Mouse (Mus musculus) layer of hippocampus, adult 9-11 months (tissue): ENCODE measurements around the gene Ccdc102a.
A peak's percentile ranks its signal among the peaks of the same experiment; 100 is the strongest.

Source experiments
- DNase-seq: peaks from one replicate; pipeline ENCODE4 v3.0.0; 2022

The Ccdc102a gene

DNA sequence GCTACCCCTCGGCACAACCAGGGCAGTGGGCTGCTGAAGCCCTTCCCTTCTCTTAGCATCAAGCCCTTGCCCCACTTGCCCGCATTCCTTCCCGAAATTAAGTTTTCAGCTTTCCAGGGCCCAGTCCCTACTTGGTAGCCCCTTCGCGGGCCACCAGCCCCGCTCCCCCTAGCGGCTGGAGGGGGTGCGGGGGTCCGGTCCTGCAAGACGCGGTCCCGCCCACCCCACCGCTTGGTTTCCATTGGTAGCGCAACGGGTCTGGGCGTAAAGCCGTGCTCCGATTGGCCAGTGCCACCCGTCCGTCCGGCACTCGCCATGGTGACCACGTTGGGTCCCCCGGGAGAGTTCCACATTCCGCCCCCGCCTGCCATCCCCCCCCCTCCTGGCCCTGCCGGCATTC is 546 bp downstream of the Ccdc102a start:
- DNase-seq: peak; percentile 86

GRCm38 (mm10) chr8:94916960-94917324 is 956 bp downstream of the Ccdc102a start:
- no peak for DNase-seq

DNA sequence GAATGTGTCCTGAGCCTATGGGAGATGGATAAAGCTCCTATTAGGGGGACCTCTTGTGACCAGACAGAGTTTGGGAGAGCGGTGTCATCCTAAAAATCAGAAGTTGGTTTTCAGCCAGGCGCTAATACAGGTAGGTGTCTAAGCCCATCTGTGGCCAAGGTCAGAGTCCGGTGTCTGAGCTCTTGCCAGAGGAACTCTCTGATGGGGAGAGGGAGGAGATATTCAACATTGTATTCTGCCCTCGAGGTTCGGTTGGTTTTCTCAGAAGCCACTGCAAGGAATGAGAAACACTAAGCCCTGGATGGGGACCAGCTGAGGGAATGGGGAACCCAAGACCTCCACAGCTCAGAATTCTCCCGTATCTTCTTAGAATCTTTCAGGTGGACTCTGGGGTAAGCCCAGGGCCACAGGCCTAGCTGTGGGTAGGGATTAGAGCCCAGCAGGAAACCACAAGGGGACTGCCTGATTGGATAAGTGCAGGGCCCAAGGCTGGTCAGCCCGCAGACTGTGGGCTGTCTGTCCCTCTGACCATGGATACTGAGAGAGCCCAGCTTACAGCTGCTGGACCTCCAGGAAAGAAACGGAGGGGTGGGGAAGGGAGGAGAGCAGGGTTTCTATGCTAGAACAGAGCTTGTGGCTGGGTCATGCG is 1.5 kb downstream of the Ccdc102a start:
- DNase-seq: no peak

DNA sequence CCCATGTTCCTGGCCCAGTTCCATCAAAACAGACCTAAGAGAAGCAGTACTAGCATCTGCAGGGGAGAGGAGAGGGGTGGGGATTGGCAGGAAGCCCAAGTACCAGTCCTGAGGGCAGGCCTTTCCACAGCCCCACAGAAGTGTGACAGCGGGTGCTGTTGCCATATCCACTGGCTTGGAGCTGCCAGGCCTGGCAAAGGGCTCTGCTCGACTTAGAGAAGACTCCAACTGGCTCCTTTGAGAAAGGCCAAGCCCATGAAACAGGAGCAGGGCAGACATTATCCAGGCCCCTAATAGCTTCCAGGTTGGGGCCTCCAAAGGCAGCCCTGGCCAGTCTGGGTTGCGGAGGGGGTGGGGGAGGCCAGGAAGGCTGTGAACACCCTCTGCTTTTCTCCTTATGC is 3.2 kb downstream of the Ccdc102a start:
- DNase-seq: no peak

DNA sequence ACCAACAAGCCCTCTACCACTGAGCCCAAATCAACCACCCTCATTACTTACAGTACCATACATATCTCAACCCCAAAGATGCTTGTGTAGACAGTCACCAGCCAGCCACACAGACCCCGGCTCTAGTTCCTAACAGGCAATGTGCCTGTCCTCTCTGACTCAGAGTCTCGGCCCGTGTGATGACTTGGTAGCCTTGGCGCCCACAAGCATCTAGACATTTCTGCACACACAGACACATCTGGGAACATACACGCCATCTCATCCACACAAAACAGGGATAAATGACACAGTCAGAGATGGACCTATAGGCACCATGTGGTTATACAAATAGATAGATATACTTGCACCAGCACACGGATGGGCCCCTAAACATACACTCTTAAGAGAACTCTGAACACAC is 3.6 kb downstream of the Ccdc102a start:
- DNase-seq: no peak

GRCm38 (mm10) chr8:94913061-94913660 is 4.7 kb downstream of the Ccdc102a start:
- DNase-seq: no peak

- no peak for DNase-seq
Measured at GRCm38 (mm10) chr8:94908847-94909246, 9.1 kb downstream of the Ccdc102a start.

GRCm38 (mm10) chr8:94907591-94908300 is 10.2 kb downstream of the Ccdc102a start:
- no peak for DNase-seq

DNA sequence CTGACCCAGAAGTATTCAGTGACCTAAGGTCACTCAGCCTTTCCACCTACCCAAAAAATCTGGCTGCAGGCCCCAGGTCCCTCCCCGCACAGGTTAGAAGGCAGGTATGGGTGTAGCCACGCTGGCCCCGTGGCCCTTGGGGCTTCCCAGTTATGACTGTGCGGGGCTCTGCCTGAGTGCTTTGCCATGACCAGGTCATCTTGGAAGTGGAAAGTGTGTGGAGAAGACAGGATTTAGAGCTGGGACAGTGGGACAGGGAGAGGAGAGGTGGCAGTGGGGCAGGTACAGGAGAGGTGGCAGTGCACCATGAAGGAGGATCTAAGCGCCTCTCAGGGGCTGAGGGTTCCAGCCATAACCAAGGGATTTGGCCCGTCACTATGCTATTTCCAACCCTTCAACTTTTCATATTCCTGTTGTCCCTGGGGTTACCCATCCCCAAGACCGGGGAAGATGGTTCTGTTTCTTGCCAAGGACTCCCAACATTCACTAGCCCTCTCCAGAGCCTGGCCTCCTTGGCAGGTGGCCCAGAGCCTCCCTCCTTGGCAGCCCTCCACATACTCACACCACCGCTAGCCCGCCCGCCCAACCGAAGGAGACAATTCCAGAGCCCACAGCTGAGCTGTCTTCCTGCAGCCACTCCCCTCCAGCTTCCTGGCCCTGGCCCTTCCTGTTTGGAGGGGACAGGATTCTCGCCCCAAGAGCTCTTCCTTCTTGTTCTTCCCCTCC is 13.3 kb downstream of the Ccdc102a start:
- no peak for DNase-seq

GRCm38 (mm10) chr8:94903709-94904108 is 14.2 kb downstream of the Ccdc102a start:
- DNase-seq: no peak

GRCm38 (mm10) chr8:94901031-94901430 is 16.9 kb downstream of the Ccdc102a start:
- DNase-seq: no peak

- DNase-seq: no peak
Measured at GRCm38 (mm10) chr8:94900617-94901016, 17.3 kb downstream of the Ccdc102a start.

DNA sequence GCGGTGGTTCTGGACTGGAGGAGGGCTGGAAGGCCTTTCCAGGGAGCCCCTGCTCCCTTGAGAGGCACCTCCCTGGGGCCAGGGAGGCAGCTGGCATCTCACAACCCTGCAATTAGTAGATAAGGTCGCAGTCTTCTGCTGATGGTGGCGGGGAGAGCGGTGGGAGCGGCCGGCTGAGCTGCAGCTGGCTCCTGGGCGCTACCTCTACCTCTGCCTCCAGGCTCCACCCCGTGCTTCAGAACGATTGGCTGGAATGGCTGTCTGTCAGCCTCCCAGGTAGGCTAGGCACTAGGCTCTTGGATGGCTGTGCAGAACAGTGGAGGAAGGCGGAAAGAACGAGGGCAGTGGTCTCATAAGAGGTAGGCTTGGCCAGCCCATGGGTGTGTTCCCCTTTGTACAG is 18.6 kb downstream of the Ccdc102a start:
- DNase-seq: no peak

- no peak for DNase-seq
Measured at GRCm38 (mm10) chr8:94892917-94893316, 25.0 kb downstream of the Ccdc102a start.

DNA sequence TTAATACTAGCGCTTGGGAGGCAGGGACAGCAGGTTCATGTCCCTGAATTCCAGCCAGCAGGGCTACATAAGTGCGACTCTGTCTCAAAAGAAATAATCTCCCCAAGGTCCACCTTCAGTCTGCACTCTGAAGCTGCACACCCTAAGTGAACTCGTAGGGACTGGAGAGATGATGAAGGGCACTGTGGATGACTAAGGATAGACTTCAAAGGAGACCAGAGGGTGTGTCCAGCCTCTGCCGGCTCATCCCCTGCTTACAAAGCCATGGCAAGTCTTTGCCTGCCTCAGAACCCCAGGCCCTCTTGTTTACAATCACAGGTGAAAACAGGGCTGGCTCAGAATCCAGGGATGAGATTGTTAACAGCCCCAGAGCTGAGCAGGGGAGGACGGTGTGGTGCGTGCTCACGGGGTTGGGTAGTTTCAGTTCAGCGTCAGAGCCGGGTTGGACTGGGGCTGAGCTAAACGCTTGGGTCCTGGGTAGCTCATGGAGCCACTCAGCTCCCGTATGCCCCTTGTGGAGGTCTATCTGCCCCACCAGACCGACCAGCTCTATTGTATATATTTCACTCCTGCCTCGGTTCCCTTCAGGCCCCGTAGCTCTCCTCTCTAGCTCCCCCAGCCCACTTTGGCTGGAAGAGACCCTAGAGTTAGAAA is 29.4 kb downstream of the Ccdc102a start:
- DNase-seq: no peak

DNA sequence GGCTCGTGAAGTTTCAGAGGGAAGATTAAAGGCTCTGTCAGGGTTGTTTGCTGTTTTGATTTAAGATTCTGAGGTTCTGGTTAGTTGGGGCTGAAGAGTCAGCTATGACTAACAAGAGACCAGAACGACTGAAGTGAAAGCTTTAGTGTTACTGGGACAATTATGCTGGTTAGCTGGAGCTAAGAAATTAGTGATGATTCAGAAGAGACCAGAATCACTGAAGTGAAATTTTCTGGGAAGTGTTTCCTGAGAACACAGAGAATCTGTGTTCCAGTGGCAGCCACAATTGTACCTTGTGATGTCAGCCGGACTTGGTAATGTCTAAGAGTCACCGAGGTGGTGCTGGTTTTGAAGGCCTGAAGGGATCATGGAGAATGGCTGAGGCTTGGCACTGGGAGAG is 37.2 kb downstream of the Ccdc102a start:
- no peak for DNase-seq

DNA sequence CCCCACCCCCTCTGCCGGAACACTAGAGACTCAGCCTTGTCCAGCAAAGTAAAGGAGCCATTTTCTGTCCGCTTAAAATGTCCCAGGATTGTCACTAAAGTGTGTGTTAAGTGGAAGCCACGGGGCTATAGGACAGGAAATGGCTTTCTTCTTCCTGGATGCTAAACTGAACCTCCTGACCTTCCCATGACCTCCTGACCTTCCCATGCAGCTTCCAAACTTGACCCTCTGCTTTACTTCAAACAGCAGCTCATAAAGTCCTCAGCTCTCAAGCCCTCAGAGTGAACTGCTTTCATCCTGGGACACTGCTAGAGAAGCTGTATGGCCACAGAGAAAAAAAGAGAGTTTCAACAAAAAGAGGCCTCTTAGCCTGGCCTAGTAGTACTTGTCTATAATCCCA is 41.1 kb downstream of the Ccdc102a start:
- DNase-seq: no peak

GRCm38 (mm10) chr8:94876197-94876730 is 41.6 kb downstream of the Ccdc102a start, which contains the start of gene Dok4:
TSS of gene Dok4 (minus strand) at chr8:94876330.
- peak; percentile 45 for DNase-seq

DNA sequence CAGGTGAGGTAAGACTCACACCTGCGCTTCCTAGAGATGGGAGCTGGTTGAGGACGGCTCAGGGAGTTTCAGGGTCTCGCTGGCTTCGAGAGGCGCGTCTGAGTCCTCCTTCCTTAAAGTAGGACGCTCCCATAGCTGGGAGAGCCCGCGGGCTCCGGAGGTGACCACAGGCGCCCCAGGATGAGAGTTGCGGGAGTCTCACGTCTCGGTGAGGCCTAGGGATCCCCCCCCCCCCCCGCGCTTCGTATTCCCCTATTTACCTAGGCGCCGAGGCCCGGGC is 42.1 kb downstream of the Ccdc102a start:
- no peak for DNase-seq

- DNase-seq: no peak
Measured at GRCm38 (mm10) chr8:94875096-94875870, 42.6 kb downstream of the Ccdc102a start.

- peak; percentile 46 for DNase-seq
Measured at GRCm38 (mm10) chr8:94874358-94874757, 43.5 kb downstream of the Ccdc102a start.

DNA sequence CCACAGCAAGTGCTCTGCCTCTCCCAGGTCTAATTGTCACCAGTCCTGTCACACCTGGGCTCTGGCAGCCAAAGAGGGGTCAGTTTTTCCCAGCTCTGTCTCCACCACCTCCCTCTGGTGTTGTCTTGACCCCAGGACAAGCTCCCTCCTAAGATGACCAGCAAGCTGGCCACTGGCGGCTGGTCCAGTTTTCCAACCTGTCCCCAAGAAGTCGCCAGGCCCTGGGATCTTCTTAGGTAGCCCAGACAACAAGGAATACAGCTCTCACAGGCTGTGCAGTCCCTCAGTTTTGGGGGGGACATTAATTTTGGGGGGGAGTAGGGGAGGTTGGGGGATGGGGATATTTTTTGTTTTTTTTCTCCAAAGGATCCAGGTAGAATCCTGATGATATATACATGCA is 45.3 kb downstream of the Ccdc102a start:
- no peak for DNase-seq
